Mouse (Mus musculus): ENCODE data around the gene Idh2. TPM values are rescaled to one million over a fixed set of nuclear protein-coding genes. Genes with fewer than 3 reads are reported as not detected.
A peak's percentile ranks its signal among the peaks of the same experiment; 100 is the strongest.

Gene Idh2
- total and polyA plus RNA-seq, 3 experiments: 1,651 to 2,293 (median 1,877) TPM

DNA sequence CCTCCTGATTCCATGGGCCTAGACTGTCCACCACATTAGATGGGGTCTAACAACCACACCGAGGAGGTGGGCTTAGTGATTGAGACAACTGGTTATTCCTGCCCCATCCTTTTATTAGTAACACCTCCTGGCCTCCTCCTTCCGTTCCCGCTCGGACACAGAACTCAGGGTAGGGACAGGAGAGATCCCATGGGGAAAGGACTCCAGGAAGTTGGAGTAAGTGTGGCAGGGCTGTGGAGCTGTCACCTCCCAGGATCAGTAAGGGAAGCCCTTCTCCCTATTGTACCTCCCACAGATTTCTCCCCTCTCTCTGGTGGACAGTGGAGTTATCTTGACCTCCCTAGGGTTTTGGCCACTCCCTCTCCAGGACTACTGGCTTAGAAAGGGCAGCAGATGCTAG lies 68.2 kb downstream of the Idh2 start:
- no peak overlapping the region for H3K9ac ChIP-seq (ENCODE audit: low read depth, low read length)
- H3K4me1 ChIP-seq (ENCODE audit: control insufficient read depth, insufficient read depth, low read length): peaks cover 33% of the 10 kb centered on the region
- intact Hi-C loops (cut with DNase I): no loop called here
- DNase-seq: peak in 1 of 2 experiments; percentile 27
- no peak for TF ChIP-seq EP300 (IDR thresholded peaks at IDR 0.05; ENCODE audit: insufficient read depth, low read depth, low read length)
- no peak for TF ChIP-seq POLR2A (IDR thresholded peaks at IDR 0.05; ENCODE audit: insufficient read depth, low read depth, low read length)
- no peak for TF ChIP-seq CTCF (IDR thresholded peaks at IDR 0.05)
- H3K4me3 ChIP-seq: no peak overlapping the region
- H3K79me2 ChIP-seq (replicated peaks; ENCODE audit: control insufficient read depth, insufficient read depth, low read length): peaks cover 9% of the 10 kb centered on the region
- 35% methylated on average over 4 of the region's 4 CpGs for WGBS
- H3K36me3 ChIP-seq (ENCODE audit: control insufficient read depth, insufficient read depth, low read length): peaks cover 12% of the 10 kb centered on the region
- H3K27me3 ChIP-seq (ENCODE audit: control insufficient read depth, insufficient read depth, low read length): no peaks in the 10 kb centered on the region
- H3K27ac ChIP-seq: peak overlapping the region; percentile 35

Other genes starting within 250 kb of the Idh2 start
- 10 to 100 TPM; 19.4 to 21.9 TPM for gene Ap3s2, start 194.7 kb downstream of the Idh2 start, total RNA-seq (2021)
- 13.1 and 19.4 TPM in 2 replicates for gene Ap3s2, start 194.7 kb downstream of the Idh2 start, polyA plus RNA-seq (2012; rRNA removed)
- gene Arpin, start 180.0 kb downstream of the Idh2 start, total RNA-seq (2021): 10 to 100 TPM in 1 of 2 experiments, 1 to 10 TPM in 1; 9.9 to 10.6 TPM
- 8.9 and 13.9 TPM in 2 replicates for gene Arpin, start 180.0 kb downstream of the Idh2 start, polyA plus RNA-seq (2012; rRNA removed)
- 10 to 100 TPM; 26.9 to 32.2 TPM for gene Zfp710, start 90.6 kb downstream of the Idh2 start, total RNA-seq (2021)
- 33.4 and 35.5 TPM in 2 replicates for gene Zfp710, start 90.6 kb downstream of the Idh2 start, polyA plus RNA-seq (2012; rRNA removed)
- 10 to 100 TPM; 10.5 to 11.4 TPM for gene Sema4b, start 71.4 kb upstream of the Idh2 start, total RNA-seq (2021)
- gene Sema4b, start 71.4 kb upstream of the Idh2 start, polyA plus RNA-seq (2012; rRNA removed): 10.5 and 12.3 TPM in 2 replicates
- gene Cib1, start 117.4 kb upstream of the Idh2 start, total RNA-seq (2021): 10 to 100 TPM; 14.1 to 16.1 TPM
- gene Cib1, start 117.4 kb upstream of the Idh2 start, polyA plus RNA-seq (2012; rRNA removed): 35.1 and 38.4 TPM in 2 replicates
- gene Gdpgp1, start 117.5 kb upstream of the Idh2 start, total RNA-seq (2021): 1 to 10 TPM; 1.5 to 2.2 TPM
- gene Gdpgp1, start 117.5 kb upstream of the Idh2 start, polyA plus RNA-seq (2012; rRNA removed): 1.4 and 1.5 TPM in 2 replicates
- gene Ttll13, start 131.0 kb upstream of the Idh2 start, total RNA-seq (2021): under 1 TPM; 0.23 to 0.39 TPM
- 0.20 and 0.23 TPM in 2 replicates for gene Ttll13, start 131.0 kb upstream of the Idh2 start, polyA plus RNA-seq (2012; rRNA removed)
- 10 to 100 TPM; 22.9 to 27.2 TPM for gene Ngrn, start 145.8 kb upstream of the Idh2 start, total RNA-seq (2021)
- 16.8 and 26.2 TPM in 2 replicates for gene Ngrn, start 145.8 kb upstream of the Idh2 start, polyA plus RNA-seq (2012; rRNA removed)
- 1 to 10 TPM; 6.1 to 6.2 TPM for gene Vps33b, start 154.3 kb upstream of the Idh2 start, total RNA-seq (2021)
- gene Vps33b, start 154.3 kb upstream of the Idh2 start, polyA plus RNA-seq (2012; rRNA removed): 5.1 and 5.2 TPM in 2 replicates
- 1 to 10 TPM in 1 of 2 experiments, under 1 TPM in 1; 0.47 to 1.5 TPM for gene Prc1, start 179.1 kb upstream of the Idh2 start, total RNA-seq (2021)
- gene Prc1, start 179.1 kb upstream of the Idh2 start, polyA plus RNA-seq (2012; rRNA removed): 1.1 and 2.8 TPM in 2 replicates
- gene Rccd1, start 209.1 kb upstream of the Idh2 start, total RNA-seq (2021): 1 to 10 TPM; 5.6 to 6.1 TPM
- gene Rccd1, start 209.1 kb upstream of the Idh2 start, polyA plus RNA-seq (2012; rRNA removed): 7.0 and 7.4 TPM in 2 replicates
- gene Unc45a, start 225.6 kb upstream of the Idh2 start, total RNA-seq (2021): 10 to 100 TPM; 15.8 to 16.8 TPM
- 23.0 and 24.0 TPM in 2 replicates for gene Unc45a, start 225.6 kb upstream of the Idh2 start, polyA plus RNA-seq (2012; rRNA removed)
- 10 to 100 TPM; 30.0 to 39.9 TPM for gene Hddc3, start 227.7 kb upstream of the Idh2 start, total RNA-seq (2021)
- 47.7 and 77.5 TPM in 2 replicates for gene Hddc3, start 227.7 kb upstream of the Idh2 start, polyA plus RNA-seq (2012; rRNA removed)

Measured in heart, adult 2 months (tissue).